Mouse (Mus musculus): ENCODE data around the gene Gm28778. TPM values are rescaled to one million over a fixed set of nuclear protein-coding genes. Genes with fewer than 3 reads are reported as not detected.
A peak's percentile ranks its signal among the peaks of the same experiment; 100 is the strongest.
"Not testable (repeated sequence)": the region's sequence is repeated elsewhere in the genome, so short reads cannot be mapped to it uniquely, and the experiment has no call there.

Gene Gm28778
- total and polyA plus RNA-seq, 3 experiments: 2.0 TPM; not detected in 2

DNA sequence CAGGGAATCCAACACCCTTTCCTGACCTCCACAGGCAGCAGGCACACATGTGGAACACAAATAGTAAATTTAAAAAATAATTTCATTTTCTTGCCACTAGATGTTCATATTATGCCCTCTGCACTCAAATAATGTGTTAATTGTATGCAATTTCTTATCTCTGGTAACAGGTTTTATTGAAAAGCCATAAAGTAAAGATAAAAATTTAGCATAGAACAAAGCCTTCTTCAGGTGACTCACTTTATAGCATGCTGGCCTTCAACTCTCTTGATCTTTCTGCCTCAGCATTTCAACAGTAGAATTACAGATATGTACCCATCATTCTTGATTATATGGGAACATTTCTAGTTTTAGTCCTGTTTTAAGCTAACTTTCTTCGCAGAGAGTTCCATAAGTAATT, 27.4 kb downstream of the Gm28778 start:
- no peak overlapping the region for H3K4me3 ChIP-seq (ENCODE audit: control insufficient read depth in 1 of 2, insufficient read depth in 1 of 2, low read depth in 2 of 2, low read length in 2 of 2)
- no peaks in the 10 kb centered on the region for H3K27me3 ChIP-seq (ENCODE audit: control insufficient read depth in 1 of 2, insufficient read depth in 2 of 2, low read length in 2 of 2)
- H3K36me3 ChIP-seq (ENCODE audit: control insufficient read depth in 1 of 2, insufficient read depth in 2 of 2, low read length in 2 of 2): peaks cover 0 to 11% of the 10 kb centered on the region in 2 experiments; a peak in 3 of 4 replicates
- peak; percentile 36 for DNase-seq (ENCODE audit: low read depth, low spot score)
- H3K9me3 ChIP-seq (replicated peaks; ENCODE audit: insufficient read depth, low read length): no peaks in the 10 kb centered on the region
- peaks cover 2 to 27% of the 10 kb centered on the region in 2 experiments; a peak in 2 of 4 replicates for H3K4me1 ChIP-seq (ENCODE audit: control insufficient read depth in 1 of 2, insufficient read depth in 2 of 2, low read length in 2 of 2)
- H3K79me2 ChIP-seq (ENCODE audit: control insufficient read depth, insufficient read depth, low read length, poor library complexity): no peaks in the 10 kb centered on the region
- H3K9ac ChIP-seq (ENCODE audit: control insufficient read depth, low read depth, low read length, poor library complexity, severe bottlenecking): no peak overlapping the region
- TF ChIP-seq GATA1 (IDR thresholded peaks at IDR 0.05; ENCODE audit: low read depth, low read length): peak; percentile 57; the same call in 1 of the 2 replicates
- TF ChIP-seq MYB (IDR thresholded peaks at IDR 0.05; ENCODE audit: low read depth, low read length): no peak
- no peak for TF ChIP-seq SMC3 (IDR thresholded peaks at IDR 0.05; ENCODE audit: low read depth, low read length)
- TF ChIP-seq UBTF (IDR thresholded peaks at IDR 0.05; ENCODE audit: borderline replicate concordance, insufficient read depth, low read depth, low read length): no peak
- TF ChIP-seq TCF12 (IDR thresholded peaks at IDR 0.05; ENCODE audit: low read depth, low read length): peak; percentile 80
- TF ChIP-seq TBP (IDR thresholded peaks at IDR 0.05; ENCODE audit: low read depth, low read length): no peak
- no peak for TF ChIP-seq ZNF384 (IDR thresholded peaks at IDR 0.05; ENCODE audit: low read depth, low read length)
- peak; percentile 61 to 69; a peak in 2 of 4 replicates for TF ChIP-seq EP300 (IDR thresholded peaks at IDR 0.05; ENCODE audit: low read depth in 1 of 2, low read length in 2 of 2)
- no peak for TF ChIP-seq CTCF (IDR thresholded peaks at IDR 0.05 in 2 of 3, conservative IDR thresholded peaks at IDR 0.05 in 1 of 3; ENCODE audit: control insufficient read depth in 1 of 3, insufficient read depth in 1 of 3, low read depth in 2 of 3, low read length in 3 of 3, poor library complexity in 1 of 3, severe bottlenecking in 1 of 3)
- TF ChIP-seq MAZ (IDR thresholded peaks at IDR 0.05; ENCODE audit: low read depth, low read length): no peak
- peak overlapping the region; percentile 73 for H3K27ac ChIP-seq (ENCODE audit: control insufficient read depth, low read depth, low read length)

GRCm38 (mm10) chr1:53324827-53325494, 28.1 kb downstream of the Gm28778 start:
- H3K4me1 ChIP-seq (ENCODE audit: control insufficient read depth in 1 of 2, insufficient read depth in 2 of 2, low read length in 2 of 2): peaks cover 2 to 27% of the 10 kb centered on the region in 2 experiments; a peak in 2 of 4 replicates
- no peaks in the 10 kb centered on the region for H3K79me2 ChIP-seq (ENCODE audit: control insufficient read depth, insufficient read depth, low read length, poor library complexity)
- DNase-seq (ENCODE audit: low read depth, low spot score): no peak
- H3K9ac ChIP-seq (ENCODE audit: control insufficient read depth, low read depth, low read length, poor library complexity, severe bottlenecking): no peak overlapping the region
- no peak overlapping the region for H3K4me3 ChIP-seq (ENCODE audit: control insufficient read depth in 1 of 2, insufficient read depth in 1 of 2, low read depth in 2 of 2, low read length in 2 of 2)
- no peaks in the 10 kb centered on the region for H3K9me3 ChIP-seq (replicated peaks; ENCODE audit: insufficient read depth, low read length)
- no peak overlapping the region for H3K27ac ChIP-seq (ENCODE audit: control insufficient read depth, low read depth, low read length)
- no peak for TF ChIP-seq JUND (IDR thresholded peaks at IDR 0.05; ENCODE audit: low read depth, low read length)
- no peak for TF ChIP-seq ETS1 (IDR thresholded peaks at IDR 0.05; ENCODE audit: low read depth, low read length)
- no peak for TF ChIP-seq MEF2A (IDR thresholded peaks at IDR 0.05; ENCODE audit: extremely low read depth, insufficient replicate concordance, low read depth, low read length, poor library complexity, severe bottlenecking)
- no peak for TF ChIP-seq TAL1 (IDR thresholded peaks at IDR 0.05; ENCODE audit: low read length)
- no peak for TF ChIP-seq USF1 (IDR thresholded peaks at IDR 0.05; ENCODE audit: low read depth, low read length)
- TF ChIP-seq MYB (IDR thresholded peaks at IDR 0.05; ENCODE audit: low read depth, low read length): no peak
- no peak for TF ChIP-seq MAFK (IDR thresholded peaks at IDR 0.05; ENCODE audit: borderline replicate concordance, low read depth, low read length)
- TF ChIP-seq MXI1 (IDR thresholded peaks at IDR 0.05; ENCODE audit: low read depth, low read length): no peak
- TF ChIP-seq TCF12 (IDR thresholded peaks at IDR 0.05; ENCODE audit: low read depth, low read length): no peak
- no peak for TF ChIP-seq GABPA (IDR thresholded peaks at IDR 0.05; ENCODE audit: low read depth, low read length)
- H3K27me3 ChIP-seq (ENCODE audit: control insufficient read depth in 1 of 2, insufficient read depth in 2 of 2, low read length in 2 of 2): no peaks in the 10 kb centered on the region
- H3K36me3 ChIP-seq (ENCODE audit: control insufficient read depth in 1 of 2, insufficient read depth in 2 of 2, low read length in 2 of 2): peaks cover 0 to 11% of the 10 kb centered on the region in 2 experiments; a peak in 3 of 4 replicates

DNA sequence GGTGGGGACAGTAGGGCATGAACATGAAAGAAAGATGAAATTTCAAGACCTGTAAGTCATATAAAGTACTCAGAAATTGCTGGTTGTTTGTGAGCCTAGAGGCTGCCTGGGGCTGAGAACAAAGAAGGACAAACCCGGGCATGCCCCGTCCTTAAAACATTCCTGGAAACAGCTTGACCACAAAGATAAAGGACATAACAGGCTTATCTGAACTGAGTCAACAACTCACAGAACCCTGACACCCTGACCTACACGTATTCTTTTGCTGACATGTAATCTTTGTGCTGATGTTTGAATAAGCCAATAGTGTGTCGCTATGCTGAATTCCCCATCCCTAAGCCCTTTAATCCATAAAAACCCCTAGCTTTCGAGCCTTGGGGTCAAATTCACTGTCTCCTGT, 36.6 kb downstream of the Gm28778 start:
- not testable (repeated sequence) for H3K27me3 ChIP-seq (ENCODE audit: control insufficient read depth in 1 of 2, insufficient read depth in 2 of 2, low read length in 2 of 2); H3K9ac ChIP-seq (ENCODE audit: control insufficient read depth, low read depth, low read length, poor library complexity, severe bottlenecking); H3K36me3 ChIP-seq (ENCODE audit: control insufficient read depth in 1 of 2, insufficient read depth in 2 of 2, low read length in 2 of 2); H3K4me1 ChIP-seq (ENCODE audit: control insufficient read depth in 1 of 2, insufficient read depth in 2 of 2, low read length in 2 of 2); DNase-seq (ENCODE audit: low read depth, low spot score); H3K9me3 ChIP-seq (replicated peaks; ENCODE audit: insufficient read depth, low read length); H3K79me2 ChIP-seq (ENCODE audit: control insufficient read depth, insufficient read depth, low read length, poor library complexity); H3K4me3 ChIP-seq (ENCODE audit: control insufficient read depth in 1 of 2, insufficient read depth in 1 of 2, low read depth in 2 of 2, low read length in 2 of 2); H3K27ac ChIP-seq (ENCODE audit: control insufficient read depth, low read depth, low read length)

Data from MEL (cell line).